Mouse (Mus musculus) urinary bladder, adult 2 months (tissue): ENCODE data around the gene Mettl25. TPM values are rescaled to one million over a fixed set of nuclear protein-coding genes. Genes with fewer than 3 reads are reported as not detected.

Source experiments
- DNase-seq: peaks from one replicate; pipeline ENCODE4 v3.0.0; 2022; ENCODE audit warnings: low spot score
- polyA plus RNA-seq: library from polyadenylated mRNA; depleted of rRNA; stranded (reverse); fragments of >200 nt; gene quantifications from 2 replicates; pipeline ENCODE4 v1.2.3, GENCODE M21; 2012; rRNA removed

Gene Mettl25
- polyA plus RNA-seq, 1 experiment, result 6.4 TPM

DNA sequence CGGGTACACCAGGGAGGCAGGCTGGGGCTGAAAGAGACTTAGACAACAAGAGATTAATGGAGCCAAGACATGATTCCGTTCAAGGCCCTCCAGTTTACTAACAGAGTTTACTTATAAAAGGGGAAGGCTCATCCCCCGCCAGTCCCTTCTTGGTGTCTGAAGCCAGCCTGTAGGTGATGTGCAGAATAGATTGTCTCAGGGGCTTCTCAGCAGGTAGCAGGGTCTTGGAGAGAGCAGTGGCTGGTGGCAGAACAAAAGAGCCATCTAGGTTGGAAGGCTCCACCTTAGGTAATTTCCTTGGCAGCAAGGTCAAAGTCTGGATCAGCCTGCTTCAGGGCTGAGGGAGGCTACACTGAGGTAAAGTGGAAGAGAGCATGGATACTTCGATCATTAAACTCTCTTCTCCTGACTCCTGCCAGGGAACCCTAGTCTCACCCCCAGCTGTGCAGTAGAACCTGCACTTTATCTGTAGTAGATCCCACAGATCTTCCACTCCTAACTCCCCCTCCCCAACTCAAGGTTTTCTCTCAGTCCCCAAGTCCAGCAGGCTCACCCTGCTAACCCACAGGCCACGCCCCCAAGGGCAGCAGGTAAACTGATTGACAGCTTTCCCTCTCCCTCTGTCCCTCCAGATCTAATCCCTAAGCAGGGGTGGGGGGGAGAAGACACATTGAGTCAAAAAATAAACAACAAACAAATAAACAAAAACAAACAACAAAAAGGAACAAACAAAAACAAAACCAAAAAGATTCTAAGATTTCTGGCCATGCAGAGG lies 87.2 kb downstream of the Mettl25 start:
- no peak for DNase-seq

DNA sequence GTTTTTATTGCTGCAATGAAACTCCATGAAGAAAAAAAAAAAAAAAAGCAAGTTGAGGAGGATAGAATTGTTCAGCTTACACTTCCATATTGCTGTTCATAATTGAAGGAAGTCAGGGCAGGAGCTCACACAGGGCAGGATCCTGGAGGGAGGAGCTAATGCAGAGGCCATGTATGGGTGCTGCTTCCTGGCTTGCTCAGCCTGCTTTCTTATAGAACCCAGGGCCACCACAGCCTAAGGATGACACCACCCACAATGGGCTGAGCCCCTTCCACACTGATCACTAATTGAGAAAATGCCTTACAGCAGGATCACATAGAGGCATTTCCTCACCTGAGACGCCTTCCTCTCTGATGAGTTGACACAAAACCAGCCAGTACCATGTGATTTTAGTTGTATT lies 95.2 kb downstream of the Mettl25 start:
- no peak for DNase-seq

DNA sequence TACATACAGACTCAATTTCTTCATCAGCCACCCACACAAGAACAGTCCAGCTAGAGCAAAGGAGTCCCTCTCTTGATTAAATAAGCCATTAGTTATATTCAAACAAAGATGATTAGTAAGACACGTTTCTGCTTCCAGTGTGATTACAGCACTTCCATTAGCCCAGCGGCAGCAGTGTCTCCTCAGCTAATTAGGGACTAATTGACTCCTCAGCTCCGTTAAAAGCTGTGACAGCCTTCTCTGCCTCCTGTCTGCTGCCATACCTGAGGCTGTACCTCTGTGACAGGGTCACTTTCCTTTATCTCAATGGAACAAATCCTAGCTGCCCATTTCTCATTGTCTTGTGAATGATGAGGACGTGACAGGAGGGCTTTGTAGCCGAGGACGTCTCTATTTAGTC lies 99.4 kb downstream of the Mettl25 start:
- no peak for DNase-seq

DNA sequence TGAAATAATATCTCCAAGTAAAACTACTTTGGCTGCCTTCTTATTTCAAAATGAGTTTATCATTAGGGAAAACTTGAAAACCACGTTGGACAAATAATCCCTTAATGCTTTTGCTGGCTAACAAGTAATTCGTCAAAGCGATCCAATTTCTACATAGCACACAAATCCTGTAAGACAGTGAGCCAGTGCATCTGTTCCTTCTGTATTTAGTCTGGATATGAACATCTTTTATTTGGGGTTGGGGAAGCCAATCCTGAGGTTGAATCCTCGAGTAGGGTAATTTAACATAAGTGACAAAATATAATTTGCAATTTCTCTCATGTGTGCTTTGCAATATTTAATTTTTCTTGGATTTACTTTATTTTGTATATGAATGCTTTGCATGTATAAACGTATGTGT lies 102.2 kb downstream of the Mettl25 start:
- no peak for DNase-seq

DNA sequence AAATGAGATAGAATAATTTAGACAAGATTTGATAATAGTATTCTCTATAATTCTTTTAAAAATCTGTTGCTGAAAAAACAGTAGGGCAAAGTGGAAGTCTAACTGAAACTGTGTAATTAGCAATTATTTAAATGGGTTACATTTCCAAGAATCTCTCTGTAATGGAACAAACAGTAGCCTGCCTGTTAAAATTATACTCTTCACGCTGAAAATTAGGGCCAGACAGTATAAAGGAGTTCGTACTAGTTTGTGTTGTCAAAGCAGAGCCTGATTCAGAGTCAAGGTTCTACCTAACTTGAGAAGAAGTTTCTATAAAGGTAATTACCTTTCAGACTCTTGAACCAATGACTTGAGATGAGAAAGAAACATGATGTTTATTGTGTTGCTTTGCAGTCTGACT lies 113.4 kb downstream of the Mettl25 start:
- DNase-seq, result no peak

DNA sequence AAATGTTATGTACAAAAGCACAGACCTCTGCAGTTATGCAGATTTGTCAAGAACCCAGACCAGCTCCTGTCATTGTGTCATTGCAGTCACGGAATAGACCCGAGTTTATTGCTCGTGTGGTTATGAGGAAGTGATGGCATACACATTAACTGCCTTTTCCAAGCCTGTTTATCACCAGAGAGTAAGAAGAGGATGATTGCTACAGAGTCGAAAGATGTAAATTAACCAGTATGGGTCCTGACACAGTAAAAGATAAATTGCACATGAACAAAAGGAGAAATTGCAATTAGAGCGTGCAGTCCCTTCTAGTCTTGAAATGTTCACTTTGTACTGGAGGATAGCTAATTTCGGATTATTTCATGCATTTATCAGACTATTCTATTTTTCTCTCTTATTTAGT lies 113.8 kb downstream of the Mettl25 start:
- no peak for DNase-seq

DNA sequence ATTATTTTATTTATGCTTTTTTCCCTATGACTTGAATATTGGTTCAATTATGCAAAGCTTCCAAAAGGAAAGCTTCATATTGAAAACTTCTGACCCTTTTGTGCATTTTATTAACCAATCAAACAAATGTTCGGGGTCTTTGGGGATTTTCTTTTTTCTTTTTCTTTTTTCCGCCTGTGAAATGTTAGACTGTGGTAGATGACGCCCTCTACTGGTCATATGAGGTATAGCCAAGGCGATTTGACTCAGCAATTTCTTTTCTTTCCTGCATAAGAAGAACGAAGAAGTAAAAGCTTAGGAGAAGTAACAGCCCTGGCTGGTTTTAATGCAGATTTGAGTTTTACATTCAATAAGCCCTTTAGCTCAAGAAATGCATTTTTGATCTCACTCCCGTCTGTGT lies 126.3 kb downstream of the Mettl25 start:
- no peak for DNase-seq

DNA sequence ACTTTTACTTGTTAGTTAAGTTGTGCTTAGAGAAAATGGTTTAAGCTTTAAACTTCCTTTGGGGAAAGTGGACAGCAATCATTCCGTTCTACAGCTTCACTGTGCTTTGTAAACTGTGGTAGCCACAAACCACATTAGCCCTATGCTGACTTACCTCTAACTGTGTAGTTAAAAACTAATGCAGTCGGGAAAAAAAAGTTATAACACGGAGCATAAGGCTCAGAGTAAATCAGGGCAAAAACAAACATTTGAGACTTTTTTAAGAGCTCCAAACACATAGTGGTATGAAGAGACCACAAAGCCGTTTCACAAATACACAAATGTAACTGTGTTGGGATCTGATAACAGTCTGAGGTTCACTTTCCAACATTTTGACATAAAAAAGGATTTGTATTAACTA lies 126.8 kb downstream of the Mettl25 start:
- DNase-seq, result no peak

DNA sequence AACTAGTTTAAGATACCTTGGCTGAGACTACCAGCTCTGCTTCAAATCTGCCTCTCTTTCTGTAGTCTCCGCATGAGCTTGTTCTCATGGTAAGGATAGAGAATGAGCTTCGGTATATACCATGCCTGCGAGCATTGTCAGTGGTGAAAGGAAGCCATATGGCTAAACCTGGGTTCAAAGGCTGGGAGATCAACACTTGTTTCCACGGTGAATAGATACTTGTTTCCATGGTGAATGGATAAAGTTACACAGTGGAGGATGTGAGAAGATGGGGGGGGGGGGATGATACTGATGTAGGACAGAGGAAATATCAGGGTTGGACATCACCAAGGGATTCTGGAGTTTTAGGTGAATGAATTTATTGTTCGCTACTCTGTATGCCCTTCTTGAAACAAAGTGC lies 128.0 kb downstream of the Mettl25 start:
- no peak for DNase-seq

Other genes with a start within 250 kb of the Mettl25 start
- gene Ccdc59, start 313 bp downstream of the Mettl25 start, polyA plus RNA-seq, result 21.6 and 25.5 TPM in 2 replicates